Mouse (Mus musculus): ENCODE measurements around the gene Mrps35. TPM values are rescaled to one million over a fixed set of nuclear protein-coding genes. Genes with fewer than 3 reads are reported as not detected.

The Mrps35 gene
- polyA plus RNA-seq, 1 experiment from 2014 or later: 134 TPM

DNA sequence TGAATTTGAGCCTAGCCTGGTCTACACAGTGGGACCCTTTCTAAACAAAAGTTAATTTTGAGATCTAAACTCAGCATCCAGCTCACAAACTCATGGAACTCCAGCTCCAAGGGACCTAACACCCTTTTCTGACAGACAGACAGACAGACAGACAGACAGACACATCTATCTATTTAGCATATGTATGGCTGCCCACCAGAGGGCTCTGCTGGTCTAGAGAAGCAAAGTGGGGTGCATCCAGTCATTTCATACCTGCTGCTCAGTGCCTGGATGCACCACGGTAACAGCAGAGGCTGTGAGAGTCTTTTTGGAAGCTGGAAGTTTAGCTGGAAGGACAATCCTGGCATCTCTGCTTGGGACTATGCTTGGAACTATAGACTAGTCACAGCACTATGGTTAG lies 29.0 kb upstream of the Mrps35 start:
- WGBS: 87% methylated on average over 1 of the region's 1 CpGs
- H3K4me1 ChIP-seq: no peaks in the 10 kb centered on the region
- H3K9me3 ChIP-seq: no peaks in the 10 kb centered on the region
- no peak overlapping the region for H3K4me3 ChIP-seq
- H3K36me3 ChIP-seq (replicated peaks): peaks cover 13% of the 10 kb centered on the region
- DNase-seq (ENCODE audit: extremely low spot score, low spot score): no peak
- H3K27me3 ChIP-seq (ENCODE audit: poor library complexity, severe bottlenecking): no peaks in the 10 kb centered on the region
- no peak overlapping the region for H3K27ac ChIP-seq

DNA sequence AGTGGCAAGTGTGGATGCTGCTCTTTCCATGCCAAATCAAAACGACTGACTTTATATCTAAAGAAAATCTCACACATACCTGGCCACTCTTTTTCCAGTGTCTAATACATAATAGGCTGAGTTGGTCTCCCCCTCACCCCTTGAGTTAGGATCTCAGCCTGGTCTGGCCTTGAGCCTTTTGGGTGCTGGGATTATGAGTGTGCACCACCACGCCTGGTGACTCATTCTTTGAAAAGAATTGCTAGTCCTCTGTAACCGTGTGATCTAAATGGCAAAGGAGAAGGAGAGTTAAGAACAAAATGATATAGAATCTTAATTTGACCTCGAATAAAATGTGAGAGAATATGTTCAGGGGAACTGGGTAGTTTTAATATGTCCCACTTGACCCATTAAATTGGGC lies 24.7 kb upstream of the Mrps35 start:
- WGBS: 88% methylated on average over 4 of the region's 4 CpGs
- no peaks in the 10 kb centered on the region for H3K4me1 ChIP-seq
- no peak overlapping the region for H3K4me3 ChIP-seq
- no peak overlapping the region for H3K27ac ChIP-seq
- no peak for DNase-seq (ENCODE audit: extremely low spot score, low spot score)
- H3K36me3 ChIP-seq (replicated peaks): peaks cover 31% of the 10 kb centered on the region
- no peaks in the 10 kb centered on the region for H3K9me3 ChIP-seq
- H3K27me3 ChIP-seq (ENCODE audit: poor library complexity, severe bottlenecking): no peaks in the 10 kb centered on the region

- no peaks in the 10 kb centered on the region for H3K4me1 ChIP-seq
- WGBS: 95% methylated on average over 5 of the region's 5 CpGs
- no peak for DNase-seq (ENCODE audit: extremely low spot score, low spot score)
- H3K27me3 ChIP-seq (ENCODE audit: poor library complexity, severe bottlenecking): no peaks in the 10 kb centered on the region
- H3K9me3 ChIP-seq: no peaks in the 10 kb centered on the region
- H3K27ac ChIP-seq: no peak overlapping the region
- H3K4me3 ChIP-seq: no peak overlapping the region
- peaks cover 31% of the 10 kb centered on the region for H3K36me3 ChIP-seq (replicated peaks)
Observed at GRCm38 (mm10) chr6:147018364-147018763, 24.2 kb upstream of the Mrps35 start.

GRCm38 (mm10) chr6:147021181-147021580 lies 21.4 kb upstream of the Mrps35 start:
- Histone ChIP-seq H3K4me3 (no peak overlapping the region), H3K9me3 (no peaks in the 10 kb centered on the region), H3K27me3 (ENCODE audit: poor library complexity, severe bottlenecking) (no peaks in the 10 kb centered on the region), H3K36me3 (replicated peaks) (peaks cover 40% of the 10 kb centered on the region), H3K4me1 (no peaks in the 10 kb centered on the region), H3K27ac (no peak overlapping the region)
- DNase-seq (ENCODE audit: extremely low spot score, low spot score): no peak
- 92% methylated on average over 5 of the region's 5 CpGs for WGBS

GRCm38 (mm10) chr6:147022375-147023132 lies 20.0 kb upstream of the Mrps35 start:
- H3K9me3 ChIP-seq: no peaks in the 10 kb centered on the region
- no peak overlapping the region for H3K27ac ChIP-seq
- 90% methylated on average over 16 of the region's 16 CpGs for WGBS
- no peak overlapping the region for H3K4me3 ChIP-seq
- no peaks in the 10 kb centered on the region for H3K4me1 ChIP-seq
- no peaks in the 10 kb centered on the region for H3K27me3 ChIP-seq (ENCODE audit: poor library complexity, severe bottlenecking)
- no peak for DNase-seq (ENCODE audit: extremely low spot score, low spot score)
- peaks cover 39% of the 10 kb centered on the region for H3K36me3 ChIP-seq (replicated peaks)

DNA sequence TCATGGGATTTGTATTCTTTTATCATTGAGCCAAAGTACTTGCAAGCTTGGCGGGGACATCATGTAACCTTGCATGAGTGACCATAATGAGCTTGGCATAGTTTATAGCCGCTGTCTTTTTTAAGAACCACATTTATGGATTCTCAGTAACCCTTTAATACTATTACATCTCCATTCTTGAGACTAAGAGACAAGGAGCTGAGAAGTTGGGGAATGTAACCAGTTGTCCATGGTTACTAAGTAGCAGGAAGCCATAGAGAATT lies 19.5 kb upstream of the Mrps35 start:
- Histone ChIP-seq H3K9me3 (no peaks in the 10 kb centered on the region), H3K4me1 (no peaks in the 10 kb centered on the region), H3K4me3 (no peak overlapping the region), H3K27me3 (ENCODE audit: poor library complexity, severe bottlenecking) (no peaks in the 10 kb centered on the region), H3K36me3 (replicated peaks) (peaks cover 42% of the 10 kb centered on the region), H3K27ac (no peak overlapping the region)
- no peak for DNase-seq (ENCODE audit: extremely low spot score, low spot score)
- WGBS: 92% methylated on average over 2 of the region's 2 CpGs

DNA sequence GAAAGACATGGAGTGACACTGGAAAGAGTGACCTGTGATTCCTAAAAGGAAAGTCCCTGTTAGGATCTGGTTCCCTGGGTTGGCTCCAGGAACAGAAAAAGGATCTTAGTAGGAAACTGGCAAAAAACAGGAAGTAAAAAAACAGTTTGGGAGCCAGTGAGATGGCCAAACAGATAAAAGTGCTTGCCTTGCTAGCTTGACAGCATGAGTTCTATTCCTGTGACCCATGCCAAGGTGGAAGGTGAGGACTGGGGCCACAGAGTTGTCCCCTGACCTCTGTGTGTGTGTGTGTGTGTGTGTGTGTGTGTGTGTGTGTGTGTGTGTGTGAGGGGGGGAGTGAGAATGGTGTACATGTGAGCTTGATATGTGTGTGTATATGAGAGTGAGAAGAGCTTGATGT lies 19.0 kb upstream of the Mrps35 start:
- Histone ChIP-seq H3K36me3 (replicated peaks) (peaks cover 45% of the 10 kb centered on the region), H3K27ac (no peak overlapping the region), H3K9me3 (no peaks in the 10 kb centered on the region), H3K4me1 (no peaks in the 10 kb centered on the region), H3K4me3 (no peak overlapping the region), H3K27me3 (ENCODE audit: poor library complexity, severe bottlenecking) (no peaks in the 10 kb centered on the region)
- DNase-seq (ENCODE audit: extremely low spot score, low spot score): no peak

DNA sequence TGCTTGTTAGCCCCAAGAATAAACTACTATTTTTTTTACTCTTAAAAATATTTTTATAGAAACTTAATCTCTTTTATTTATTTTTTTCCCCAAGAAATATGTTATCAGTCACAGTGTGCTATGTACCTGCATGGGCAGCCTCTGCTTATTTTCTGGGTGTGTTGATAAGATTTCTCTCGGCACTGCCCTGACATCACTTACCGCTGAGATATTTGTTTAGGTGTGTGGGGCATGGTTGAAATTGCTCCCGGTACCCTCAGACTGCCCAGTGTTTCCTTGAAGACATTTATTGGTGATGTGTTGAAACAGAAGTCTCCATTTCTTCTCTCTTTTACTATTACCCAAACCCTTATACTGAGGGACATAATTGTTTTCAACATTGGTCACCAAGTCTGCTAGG lies 17.8 kb upstream of the Mrps35 start:
- Histone ChIP-seq H3K4me1 (no peaks in the 10 kb centered on the region), H3K4me3 (no peak overlapping the region), H3K9me3 (no peaks in the 10 kb centered on the region), H3K27ac (no peak overlapping the region), H3K27me3 (ENCODE audit: poor library complexity, severe bottlenecking) (no peaks in the 10 kb centered on the region), H3K36me3 (replicated peaks) (peaks cover 45% of the 10 kb centered on the region)
- 89% methylated on average over 3 of the region's 3 CpGs for WGBS
- DNase-seq (ENCODE audit: extremely low spot score, low spot score): no peak

DNA sequence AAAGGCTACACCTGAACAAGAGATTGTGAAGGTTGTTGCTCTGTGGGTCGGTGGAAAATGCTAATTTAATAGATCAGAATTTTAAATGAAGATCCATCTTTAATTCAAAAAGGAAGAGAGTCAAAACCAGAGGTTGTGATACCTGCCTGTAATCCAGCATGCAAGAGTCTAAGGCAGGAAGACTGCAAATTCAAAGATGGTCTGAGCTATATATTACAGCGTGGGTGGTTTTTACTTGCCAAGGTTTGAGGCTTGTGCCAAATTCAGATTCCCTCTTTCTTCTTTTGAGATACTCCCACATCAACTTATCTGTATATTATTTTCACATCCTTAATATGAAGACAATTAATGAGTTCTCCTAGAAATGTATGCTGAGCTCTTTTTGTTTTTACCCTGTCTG lies 14.2 kb upstream of the Mrps35 start:
- Histone ChIP-seq H3K4me3 (no peak overlapping the region), H3K27me3 (ENCODE audit: poor library complexity, severe bottlenecking) (no peaks in the 10 kb centered on the region), H3K27ac (no peak overlapping the region), H3K4me1 (peaks cover 6% of the 10 kb centered on the region), H3K36me3 (replicated peaks) (peaks cover 44% of the 10 kb centered on the region), H3K9me3 (no peaks in the 10 kb centered on the region)
- DNase-seq (ENCODE audit: extremely low spot score, low spot score): no peak
- WGBS: 91% methylated on average over 2 of the region's 2 CpGs

GRCm38 (mm10) chr6:147029591-147029990 lies 13.0 kb upstream of the Mrps35 start:
- Histone ChIP-seq H3K9me3 (no peaks in the 10 kb centered on the region), H3K4me1 (peaks cover 6% of the 10 kb centered on the region), H3K4me3 (no peak overlapping the region), H3K36me3 (replicated peaks) (peaks cover 41% of the 10 kb centered on the region), H3K27me3 (ENCODE audit: poor library complexity, severe bottlenecking) (no peaks in the 10 kb centered on the region), H3K27ac (no peak overlapping the region)
- WGBS: 92% methylated on average over 9 of the region's 9 CpGs
- no peak for DNase-seq (ENCODE audit: extremely low spot score, low spot score)

GRCm38 (mm10) chr6:147030096-147030885 lies 12.3 kb upstream of the Mrps35 start:
- DNase-seq (ENCODE audit: extremely low spot score, low spot score): no peak
- H3K27me3 ChIP-seq (ENCODE audit: poor library complexity, severe bottlenecking): no peaks in the 10 kb centered on the region
- no peak overlapping the region for H3K4me3 ChIP-seq
- peaks cover 6% of the 10 kb centered on the region for H3K4me1 ChIP-seq
- H3K36me3 ChIP-seq (replicated peaks): peaks cover 40% of the 10 kb centered on the region
- H3K27ac ChIP-seq: no peak overlapping the region
- WGBS: 92% methylated on average over 15 of the region's 15 CpGs
- no peaks in the 10 kb centered on the region for H3K9me3 ChIP-seq

- peaks cover 26% of the 10 kb centered on the region for H3K36me3 ChIP-seq (replicated peaks)
- 44% methylated on average over 13 of the region's 13 CpGs for WGBS
- H3K27me3 ChIP-seq (ENCODE audit: poor library complexity, severe bottlenecking): no peaks in the 10 kb centered on the region
- no peak within 1 kb of the TSS for H3K4me3 ChIP-seq
- H3K4me1 ChIP-seq: peaks cover 6% of the 10 kb centered on the region
- H3K9me3 ChIP-seq: no peaks in the 10 kb centered on the region
- no peak for DNase-seq (ENCODE audit: extremely low spot score, low spot score)
- H3K27ac ChIP-seq: no peak within 1 kb of the TSS
Observed at GRCm38 (mm10) chr6:147032303-147032925, 10.2 kb upstream of the Mrps35 start, which contains the start of gene Rep15. TSS of gene Rep15 (plus strand) at chr6:147032584.

DNA sequence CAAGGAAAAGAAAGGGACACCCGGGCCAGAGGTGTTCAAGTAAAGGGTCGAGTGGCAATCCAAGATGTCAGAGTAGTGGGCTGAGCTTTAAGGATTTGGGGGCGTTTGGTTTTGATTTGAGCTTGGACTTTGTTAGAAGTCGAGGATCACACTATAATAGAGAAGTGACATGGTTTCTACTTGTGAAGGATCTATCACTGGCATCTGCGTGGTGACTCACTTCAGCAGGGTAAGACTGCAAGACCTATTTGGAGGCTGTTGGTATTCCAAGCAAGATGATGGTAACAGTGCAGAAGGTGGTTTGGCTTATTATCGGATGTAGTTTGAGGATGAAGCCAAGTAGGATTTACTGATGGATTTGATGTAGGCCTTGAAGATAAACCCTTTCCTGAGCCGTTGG lies 1.1 kb downstream of the Mrps35 start:
- no peak for DNase-seq (ENCODE audit: extremely low spot score, low spot score)
- H3K36me3 ChIP-seq (replicated peaks): peaks cover 26% of the 10 kb centered on the region
- peak overlapping the region; percentile 95 for H3K4me3 ChIP-seq
- peak overlapping the region; percentile 99; the same call in 1 of the 2 replicates for H3K27ac ChIP-seq
- H3K9me3 ChIP-seq: no peaks in the 10 kb centered on the region
- peaks cover 20% of the 10 kb centered on the region for H3K4me1 ChIP-seq
- peaks cover 4% of the 10 kb centered on the region for H3K27me3 ChIP-seq (ENCODE audit: poor library complexity, severe bottlenecking)
- 57% methylated on average over 7 of the region's 7 CpGs for WGBS
